Mouse (Mus musculus): ENCODE measurements around the gene Ambra1. TPM values are rescaled to one million over a fixed set of nuclear protein-coding genes. Genes with fewer than 3 reads are reported as not detected.

Gene Ambra1
- total RNA-seq, 2 experiments from 2014 or later: 50.5 to 52.3 TPM

DNA sequence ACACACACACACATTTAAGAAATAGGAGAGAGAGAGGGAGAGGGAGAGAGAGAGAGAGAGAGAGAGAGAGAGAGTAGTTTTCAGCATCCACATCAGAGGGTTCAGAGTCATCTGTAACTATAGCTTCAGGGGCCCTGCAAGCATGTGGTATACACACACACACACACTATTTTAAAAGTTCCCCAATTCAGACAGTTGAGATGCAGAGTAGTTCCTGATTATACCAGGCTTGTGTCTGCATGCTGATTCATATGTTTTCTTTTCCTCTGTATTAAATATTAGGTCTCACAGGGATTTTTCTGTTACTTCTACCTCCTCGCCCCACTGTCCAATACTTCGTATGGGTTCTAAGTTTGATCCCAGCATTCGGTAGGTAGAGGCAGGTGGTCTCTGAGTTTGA, 2.9 kb upstream of the Ambra1 start:
- DNase-seq (ENCODE audit: low spot score in 2 of 2): no peak
- intact Hi-C loops (cut with DNase I): no loop called here

DNA sequence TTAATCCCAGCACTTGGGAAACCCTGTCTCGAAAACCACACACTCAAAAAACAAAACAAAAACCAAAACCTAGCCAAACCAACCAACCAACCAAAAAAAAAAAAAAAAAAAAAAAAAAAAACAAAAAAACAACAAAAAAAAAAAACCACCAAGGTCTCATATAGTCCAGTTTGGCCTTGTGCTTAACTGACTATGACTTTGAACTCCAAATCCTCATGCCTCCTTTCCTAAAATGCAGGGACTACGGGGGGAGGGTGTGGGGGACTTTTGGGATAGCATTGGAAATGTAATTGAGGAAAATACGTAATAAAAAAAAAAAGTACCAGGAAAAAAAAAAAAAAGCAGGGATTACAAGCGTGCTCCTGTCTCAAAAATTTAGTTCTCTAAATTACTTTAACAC, 363 bp upstream of the Ambra1 start:
- no peak for DNase-seq (ENCODE audit: low spot score in 2 of 2)
- intact Hi-C loops (cut with DNase I): no loop called here

DNA sequence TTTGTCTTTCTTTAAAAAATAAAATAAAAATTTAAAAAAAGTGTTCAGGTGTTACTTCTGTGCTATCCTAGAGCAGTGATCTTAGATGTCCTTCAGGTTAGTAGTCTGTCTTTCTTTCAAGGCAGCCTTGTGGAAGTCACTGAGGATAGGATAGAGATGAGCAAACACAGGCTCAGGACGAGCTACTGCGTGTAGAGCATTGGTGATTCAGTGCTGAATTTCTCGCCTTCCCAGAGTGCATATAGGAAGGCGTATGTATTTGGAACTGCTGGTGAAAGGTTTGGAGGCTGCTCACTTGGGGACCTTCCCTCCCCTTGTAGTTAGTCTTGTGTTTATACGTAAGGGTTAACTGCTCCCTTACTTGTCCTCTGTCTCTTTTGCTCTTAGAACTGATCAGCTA, 5.3 kb downstream of the Ambra1 start:
- intact Hi-C loops (cut with DNase I): no loop called here
- no peak for DNase-seq (ENCODE audit: low spot score in 2 of 2)

DNA sequence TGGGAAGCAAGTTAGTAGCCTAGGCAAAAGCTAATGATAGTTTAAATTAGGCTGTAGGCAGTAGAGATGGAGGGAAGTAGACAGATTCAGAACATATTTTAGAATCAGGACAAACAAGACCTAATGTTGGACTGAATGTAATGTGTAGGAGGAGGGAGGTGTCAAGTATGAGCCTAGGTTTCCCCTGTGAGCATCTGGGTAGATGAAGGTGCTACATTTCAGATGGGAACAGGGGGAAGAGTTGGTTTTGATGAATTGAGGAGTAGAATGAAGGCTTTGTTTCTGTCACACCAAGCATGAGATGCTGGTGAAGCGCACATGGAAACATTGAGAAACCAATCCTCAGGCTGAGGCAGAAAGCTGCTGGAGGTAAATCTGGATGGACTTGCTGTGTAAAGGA, 9.7 kb downstream of the Ambra1 start:
- intact Hi-C loops (cut with DNase I): no loop called here
- peak in 1 of 2 experiments; percentile 39 for DNase-seq (ENCODE audit: low spot score in 2 of 2)

DNA sequence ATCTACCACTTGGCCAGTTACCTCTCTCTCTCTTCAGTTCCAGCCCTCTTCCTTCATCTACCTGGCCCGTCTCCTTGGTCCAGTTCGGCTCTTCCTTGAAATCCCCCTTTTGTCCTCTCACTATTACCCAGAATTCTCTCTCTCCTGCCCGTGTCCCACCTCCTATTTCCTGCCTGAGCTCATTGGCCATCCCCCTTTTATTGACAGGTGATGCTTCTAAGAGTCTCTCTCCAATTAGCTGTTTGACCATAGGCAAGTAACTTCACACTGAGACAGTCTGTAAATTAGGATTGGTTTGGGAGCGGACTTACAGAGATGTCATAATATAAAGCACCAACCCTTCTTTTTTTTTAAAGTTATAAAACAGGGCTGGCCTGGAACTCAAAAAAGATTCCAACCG, 14.8 kb downstream of the Ambra1 start:
- intact Hi-C loops (cut with DNase I): no loop called here
- DNase-seq (ENCODE audit: low spot score in 2 of 2): no peak

DNA sequence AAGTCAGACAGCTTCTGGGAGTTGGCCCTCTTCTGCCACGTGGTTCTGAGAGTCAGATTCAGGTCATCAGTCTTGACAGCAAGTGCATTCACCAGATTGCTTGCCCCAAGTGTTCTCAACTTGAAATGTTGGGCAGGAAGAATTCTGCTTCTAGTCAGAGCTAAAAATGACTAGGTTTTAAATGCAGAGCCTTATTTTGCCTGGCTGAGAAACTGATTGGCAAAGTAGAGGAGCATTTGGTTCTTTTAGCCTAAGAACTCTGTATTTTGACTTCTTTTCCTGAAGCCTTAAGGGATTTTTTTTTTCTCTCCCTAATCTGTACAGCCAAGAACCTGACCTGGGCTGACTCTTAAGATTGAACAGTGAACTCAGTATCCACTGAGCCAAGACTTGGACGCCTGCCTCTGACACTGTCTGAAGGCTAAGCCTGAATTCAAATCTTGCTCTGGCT, 19.9 kb downstream of the Ambra1 start:
- peak in 1 of 2 experiments; percentile 67 for DNase-seq (ENCODE audit: low spot score in 2 of 2)
- intact Hi-C loops (cut with DNase I): no loop called here

DNA sequence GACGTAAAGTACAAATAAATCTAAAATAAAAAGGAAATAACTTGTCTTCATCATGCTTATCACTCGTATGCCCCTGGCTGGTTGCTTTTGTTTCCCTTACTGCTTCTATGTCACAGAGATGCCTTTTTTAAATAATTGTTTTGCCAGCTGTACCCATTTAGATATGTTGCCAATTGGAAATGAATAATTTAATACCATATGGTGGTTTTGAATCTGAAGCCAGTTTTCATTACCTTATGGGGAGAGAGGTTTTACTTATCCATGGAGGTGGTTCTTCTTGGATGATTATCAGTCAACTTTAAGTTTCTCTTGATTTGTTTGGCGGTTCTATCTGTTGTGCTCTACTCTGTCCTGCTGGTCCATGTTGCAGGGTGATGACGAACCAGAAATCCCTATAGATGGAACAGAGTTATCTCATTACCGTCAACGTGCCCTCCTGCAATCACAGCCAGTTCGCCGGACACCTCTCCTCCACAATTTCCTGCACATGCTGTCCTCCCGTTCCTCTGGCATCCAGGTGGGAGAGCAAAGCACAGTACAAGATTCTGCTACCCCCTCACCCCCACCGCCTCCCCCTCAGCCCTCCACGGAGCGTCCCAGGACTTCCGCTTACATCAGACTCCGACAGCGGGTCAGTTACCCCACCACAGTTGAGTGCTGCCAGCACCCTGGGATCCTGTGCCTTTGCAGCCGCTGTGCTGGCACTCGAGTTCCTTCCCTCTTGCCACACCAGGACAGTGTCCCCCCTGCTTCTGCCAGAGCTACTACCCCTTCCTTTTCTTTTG, 42.2 kb downstream of the Ambra1 start:
- DNase-seq (ENCODE audit: low spot score in 2 of 2): no peak
- intact Hi-C loops (cut with DNase I): no loop called here

DNA sequence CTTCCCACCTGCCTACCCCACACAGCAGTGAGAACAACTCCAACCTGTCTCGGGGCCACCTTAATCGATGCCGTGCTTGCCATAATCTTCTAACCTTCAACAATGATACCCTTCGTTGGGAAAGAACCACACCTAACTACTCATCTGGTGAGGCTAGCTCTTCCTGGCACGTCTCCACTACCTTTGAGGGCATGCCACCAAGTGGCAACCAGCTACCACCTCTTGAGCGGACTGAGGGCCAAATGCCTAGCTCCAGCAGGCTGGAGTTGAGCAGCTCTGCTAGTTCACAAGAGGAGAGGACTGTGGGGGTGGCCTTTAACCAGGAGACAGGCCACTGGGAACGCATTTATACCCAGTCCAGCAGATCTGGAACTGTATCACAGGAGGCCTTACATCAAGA, 43.4 kb downstream of the Ambra1 start:
- no peak for DNase-seq (ENCODE audit: low spot score in 2 of 2)
- intact Hi-C loops (cut with DNase I): no loop called here

DNA sequence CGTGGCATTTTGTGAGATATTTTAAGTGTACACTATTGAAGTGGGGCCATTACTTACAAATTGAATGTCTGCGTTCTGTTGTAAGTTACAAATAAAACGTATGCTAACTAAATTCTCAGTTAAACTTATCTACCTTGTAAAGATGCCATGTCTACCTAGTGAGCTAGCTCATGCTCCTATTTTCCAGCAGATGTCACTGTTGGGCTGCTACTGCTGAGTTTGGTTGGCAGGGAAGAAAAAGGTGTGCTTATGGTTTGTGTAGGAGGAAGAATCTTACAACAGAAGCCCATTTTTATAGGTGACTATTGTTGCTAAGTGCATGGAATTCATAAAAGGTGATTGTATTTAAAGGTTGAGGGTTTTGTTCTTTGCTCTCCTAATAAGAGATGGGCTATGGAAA, 49.2 kb downstream of the Ambra1 start:
- peak in 1 of 2 experiments; percentile 59 for DNase-seq (ENCODE audit: low spot score in 2 of 2)
- intact Hi-C loops (cut with DNase I): loop anchor here (1.0 to 5.0 kb wide), 2 partner anchors 145 to 278 kb away; no protein-coding TSS in a partner anchor

DNA sequence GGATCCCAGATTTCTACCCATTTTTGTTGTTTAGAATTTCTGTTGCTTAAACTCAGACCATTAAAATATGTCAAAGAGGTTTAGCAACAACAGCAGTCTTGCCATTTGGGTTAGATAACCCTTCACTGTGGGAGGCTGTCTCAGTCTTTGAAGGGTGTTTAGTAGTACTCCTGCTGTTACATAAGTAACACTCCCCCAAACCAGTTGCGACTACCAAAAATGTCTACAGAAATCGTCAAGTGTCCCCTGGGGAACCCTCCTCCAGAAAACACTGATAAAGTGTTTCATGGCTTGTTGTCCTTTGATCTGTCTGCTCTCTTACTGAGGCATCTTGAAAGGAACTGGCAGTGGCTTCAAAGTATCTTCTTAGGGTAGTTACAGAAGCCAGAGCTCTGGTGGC, 61.7 kb downstream of the Ambra1 start:
- intact Hi-C loops (cut with DNase I): no loop called here

DNA sequence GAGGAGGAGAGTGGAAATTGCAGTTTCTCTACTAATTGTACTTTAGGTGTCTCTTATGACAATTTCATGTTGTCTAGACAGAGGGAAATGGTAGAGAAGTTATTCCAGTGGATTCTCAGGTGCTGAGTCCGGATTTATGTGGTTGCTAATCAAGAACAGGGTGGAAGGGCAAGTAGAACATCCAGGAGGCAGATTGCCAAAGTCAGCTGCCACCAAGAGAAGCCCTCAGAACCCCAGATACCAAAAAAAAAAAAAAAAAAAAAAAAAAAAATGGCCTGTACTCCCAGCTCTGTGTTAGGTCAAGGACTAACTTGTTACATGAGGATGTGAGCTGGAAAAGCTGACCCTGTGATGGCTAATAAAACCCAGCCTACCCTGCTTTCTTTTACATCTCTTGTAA, 62.4 kb downstream of the Ambra1 start:
- no peak for DNase-seq (ENCODE audit: low spot score in 2 of 2)
- intact Hi-C loops (cut with DNase I): no loop called here

More for the DNA sequence above, 61.7 kb downstream of the Ambra1 start:
- DNase-seq (ENCODE audit: low spot score in 2 of 2): peak in 1 of 2 experiments; percentile 74

DNA sequence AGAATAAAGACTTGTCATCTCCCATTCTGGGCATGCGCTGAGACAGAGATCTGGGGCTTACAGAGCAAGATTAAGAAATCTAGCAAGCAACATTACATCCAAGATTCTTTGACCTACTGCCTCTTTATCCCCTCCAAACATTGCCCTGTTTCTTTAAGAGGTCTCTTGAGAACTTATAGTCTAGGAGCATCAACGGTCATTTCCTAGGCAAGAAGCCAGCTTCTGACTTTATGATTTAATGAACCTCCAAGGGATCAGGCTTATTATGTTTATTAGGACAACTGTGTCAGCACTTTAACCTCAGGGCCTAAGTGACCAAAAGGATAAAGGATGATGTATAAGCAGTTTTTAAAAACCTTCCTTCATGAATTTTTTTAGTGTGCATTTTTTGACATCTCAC, 64.5 kb downstream of the Ambra1 start:
- intact Hi-C loops (cut with DNase I): no loop called here
- DNase-seq (ENCODE audit: low spot score in 2 of 2): no peak

DNA sequence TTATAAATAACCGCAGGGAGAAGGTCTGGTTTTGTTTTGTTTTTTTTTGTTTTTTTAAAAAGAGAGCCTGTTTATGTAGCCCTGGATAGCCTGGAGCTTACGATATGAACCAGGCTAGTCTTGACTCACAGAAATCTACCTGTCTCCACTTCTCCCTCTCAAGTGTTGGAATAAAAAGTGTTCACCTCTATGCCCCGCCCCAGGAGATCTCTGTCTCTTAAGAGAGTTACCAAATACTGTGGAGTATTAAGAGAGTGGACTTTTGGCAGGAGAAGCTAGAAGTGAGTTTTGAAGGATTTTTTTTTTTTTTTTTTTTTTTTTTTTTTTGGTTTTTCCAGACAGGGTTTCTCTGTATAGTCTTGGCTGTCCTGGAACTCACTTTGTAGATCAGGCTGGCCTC, 65.2 kb downstream of the Ambra1 start:
- DNase-seq (ENCODE audit: low spot score in 2 of 2): no peak
- intact Hi-C loops (cut with DNase I): no loop called here

DNA sequence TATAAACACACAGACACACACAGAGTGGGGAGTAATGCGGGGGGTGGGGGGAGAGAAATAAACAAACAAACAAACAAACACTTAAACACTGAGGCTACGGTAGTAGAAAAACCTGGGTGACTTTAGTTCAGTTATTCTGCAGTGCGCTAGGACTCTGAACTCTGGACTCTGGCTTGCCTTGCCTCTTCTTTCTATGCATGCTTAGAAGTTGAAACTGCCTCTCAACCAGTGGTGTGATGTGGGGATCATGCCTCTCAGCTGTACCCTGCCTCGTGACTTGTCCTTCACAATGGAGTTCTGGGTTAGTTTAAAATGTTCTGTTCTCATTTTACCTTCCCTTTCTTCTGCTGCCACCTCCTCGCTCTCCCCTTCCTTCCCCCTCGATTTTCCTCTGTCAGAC, 81.5 kb downstream of the Ambra1 start:
- no peak for DNase-seq (ENCODE audit: low spot score in 2 of 2)
- intact Hi-C loops (cut with DNase I): no loop called here

DNA sequence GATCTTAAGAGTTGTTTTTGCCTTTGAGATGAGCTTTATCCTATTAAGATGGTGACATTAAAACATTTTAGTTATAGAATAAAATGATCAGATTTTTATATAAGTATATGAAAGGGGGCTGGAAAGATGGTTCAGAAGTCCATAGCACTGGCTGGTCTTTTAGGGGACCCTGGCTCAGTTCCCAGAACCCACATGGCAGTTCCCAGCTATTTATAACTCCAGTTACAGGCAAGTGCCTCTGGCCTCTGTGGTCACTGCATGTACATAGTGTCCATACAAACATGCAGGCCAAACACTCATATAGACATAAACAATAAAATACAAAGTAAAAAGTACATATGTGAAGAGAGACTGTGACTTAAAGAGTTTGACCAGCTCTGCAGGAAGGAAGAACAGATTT, 86.8 kb downstream of the Ambra1 start:
- intact Hi-C loops (cut with DNase I): no loop called here
- DNase-seq (ENCODE audit: low spot score in 2 of 2): no peak

DNA sequence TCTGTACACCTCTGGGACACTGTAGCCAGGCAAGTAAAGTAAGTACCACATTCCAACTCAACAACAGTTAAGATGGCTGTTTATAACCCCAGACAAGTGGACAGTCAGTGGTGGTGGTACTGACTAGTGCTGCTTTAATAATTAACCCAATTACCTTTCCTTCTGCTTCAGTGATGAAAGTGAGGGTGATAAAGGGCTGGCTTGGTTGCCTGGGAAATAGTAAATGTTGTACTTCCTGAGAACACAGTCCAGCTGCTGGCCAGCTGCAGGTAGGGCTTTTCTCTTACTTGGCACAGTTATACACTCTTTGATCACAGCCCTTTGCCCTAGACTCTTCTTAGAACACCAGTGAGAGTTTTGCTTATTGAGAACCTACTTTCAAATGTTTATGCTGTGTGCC, 102.3 kb downstream of the Ambra1 start:
- intact Hi-C loops (cut with DNase I): no loop called here
- DNase-seq (ENCODE audit: low spot score in 2 of 2): no peak

DNA sequence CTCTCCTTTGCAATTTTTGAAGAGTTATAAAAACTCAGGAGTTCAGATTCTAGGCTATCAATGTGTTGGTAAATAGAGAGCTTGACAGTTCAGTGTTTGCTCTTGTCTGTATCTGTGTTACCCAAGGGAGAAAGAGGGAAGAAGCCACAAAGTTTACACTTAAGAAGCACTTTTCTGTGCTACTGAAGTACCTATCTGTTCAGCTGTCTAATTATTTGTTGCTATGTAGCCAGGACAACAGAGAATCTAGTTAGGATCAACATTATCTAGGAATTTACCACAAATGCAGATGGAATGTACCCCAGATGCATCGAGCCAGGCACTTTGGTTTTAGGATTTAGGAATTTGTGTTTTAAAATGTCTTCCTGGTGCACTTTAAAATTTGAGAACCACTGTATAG, 104.3 kb downstream of the Ambra1 start:
- intact Hi-C loops (cut with DNase I): no loop called here
- no peak for DNase-seq (ENCODE audit: low spot score in 2 of 2)

DNA sequence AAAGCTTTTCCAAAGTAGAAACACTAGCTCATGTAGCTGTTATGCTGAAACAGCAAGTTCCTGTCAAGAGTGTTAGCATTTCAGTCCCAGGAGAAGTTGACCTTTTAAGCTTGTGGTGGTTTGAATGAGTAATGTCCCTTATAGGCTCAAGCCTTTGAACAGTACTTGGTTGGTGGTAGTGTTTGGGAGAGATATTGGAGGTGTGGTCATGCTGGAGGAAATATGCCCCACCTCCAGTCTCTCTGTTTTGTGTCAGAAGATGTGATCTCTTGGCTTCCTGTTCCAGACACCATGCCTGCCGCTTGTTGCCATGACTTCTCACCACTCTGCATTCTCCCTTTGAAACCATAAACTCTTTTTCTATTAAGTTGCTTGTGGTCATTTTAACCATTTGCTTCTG, 105.1 kb downstream of the Ambra1 start:
- intact Hi-C loops (cut with DNase I): no loop called here
- DNase-seq (ENCODE audit: low spot score in 2 of 2): no peak

DNA sequence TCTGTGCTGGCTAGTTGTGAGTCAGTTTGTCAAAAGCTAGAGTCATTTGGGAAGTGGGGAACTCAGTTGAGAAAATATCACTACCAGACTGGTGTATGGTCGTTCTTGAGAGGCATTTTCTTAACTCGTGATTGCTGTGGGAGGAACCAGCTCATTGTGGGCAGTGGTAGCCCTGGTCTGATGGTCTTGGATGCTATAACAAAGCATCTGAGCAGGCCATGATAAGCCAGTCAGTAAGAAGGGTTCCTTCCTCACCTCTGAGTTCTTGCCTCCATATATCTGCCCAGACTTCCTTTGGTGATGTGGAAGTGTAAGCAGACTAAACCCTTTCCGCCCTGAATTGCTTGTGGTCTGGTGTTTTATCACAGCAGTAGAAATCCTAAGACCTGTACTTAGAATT, 105.7 kb downstream of the Ambra1 start:
- intact Hi-C loops (cut with DNase I): no loop called here
- DNase-seq (ENCODE audit: low spot score in 2 of 2): no peak

DNA sequence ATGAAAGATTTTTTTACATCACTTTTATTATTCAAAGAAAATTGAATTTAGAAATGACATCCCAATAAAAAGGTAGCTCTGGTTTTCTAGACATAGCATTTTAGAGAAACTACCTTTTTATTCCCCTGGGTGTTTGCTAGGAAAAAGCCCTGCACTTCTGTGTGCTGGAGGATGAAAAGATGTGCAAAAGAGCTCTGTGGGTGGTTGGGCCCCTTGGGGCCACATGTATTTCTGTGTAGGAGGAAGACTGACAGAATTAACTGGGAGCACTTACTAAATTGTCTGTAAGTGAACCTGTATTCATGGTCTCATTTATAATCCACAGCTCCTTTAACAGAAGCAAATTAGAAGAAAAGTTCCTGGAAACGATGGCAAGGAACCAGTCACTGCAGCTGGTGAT, 114.2 kb downstream of the Ambra1 start:
- peak; percentile 14 to 58 for DNase-seq (ENCODE audit: low spot score in 2 of 2)
- intact Hi-C loops (cut with DNase I): no loop called here

DNA sequence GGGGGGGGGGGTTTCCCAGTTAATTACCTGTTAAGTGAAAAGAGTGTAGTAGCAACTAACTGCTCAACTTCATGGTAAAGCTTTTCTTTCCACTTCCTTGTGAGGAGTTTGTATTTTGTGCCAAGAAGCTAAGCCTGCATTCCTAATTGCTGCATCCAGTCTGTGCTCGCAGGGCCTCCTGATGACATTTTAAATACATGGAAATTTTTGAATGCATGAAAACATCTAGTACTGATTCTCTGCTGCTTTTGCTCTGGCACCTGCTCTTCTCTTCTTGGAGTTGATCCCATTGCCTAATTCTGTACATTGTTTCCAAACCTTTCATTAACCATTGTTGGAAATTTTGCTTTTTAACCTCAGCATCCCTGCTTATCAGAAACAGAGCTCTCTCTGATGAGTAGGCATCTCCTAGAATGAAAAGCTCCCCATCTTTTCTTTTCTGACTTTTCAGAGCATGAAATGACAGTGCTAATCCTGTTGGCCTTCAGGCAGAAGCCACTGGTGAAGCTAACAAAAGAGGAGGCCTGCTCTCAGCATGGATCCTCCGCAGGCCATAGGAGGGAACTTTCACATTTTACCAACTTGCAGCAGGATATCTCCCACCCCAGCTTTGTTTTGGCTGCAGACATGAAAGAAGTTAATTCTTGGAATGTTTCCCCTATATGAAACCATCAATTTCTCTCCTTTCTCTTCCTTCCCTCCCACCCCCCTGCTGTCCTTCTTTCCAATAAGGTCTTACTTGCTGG, 122.7 kb downstream of the Ambra1 start:
- intact Hi-C loops (cut with DNase I): no loop called here
- peak in 1 of 2 experiments; percentile 24 for DNase-seq (ENCODE audit: low spot score in 2 of 2)

All from left cerebral cortex, postnatal 25 days (tissue).